Mouse (Mus musculus): Measurements from ENCODE around the gene Slc9a9.

Gene Slc9a9

DNA sequence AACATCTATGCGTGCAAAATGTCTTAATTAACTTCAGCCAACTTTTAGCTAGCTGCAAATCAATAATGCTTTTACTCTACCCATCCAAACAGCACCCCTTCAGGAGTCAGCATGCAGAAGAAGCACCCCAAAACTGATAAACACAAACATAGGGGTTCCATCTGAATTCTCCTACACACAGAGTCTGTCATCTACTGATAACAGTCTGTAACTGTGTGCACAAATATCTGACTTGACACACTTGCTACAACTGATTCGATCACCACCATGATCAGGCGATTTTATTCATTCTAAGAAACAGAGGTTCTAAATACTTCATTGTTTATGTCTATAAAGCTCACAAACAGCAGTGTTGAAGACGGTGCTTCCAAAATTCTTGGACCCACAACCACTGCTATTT lies 171.3 kb downstream of the Slc9a9 start:
- no peak for DNase-seq

DNA sequence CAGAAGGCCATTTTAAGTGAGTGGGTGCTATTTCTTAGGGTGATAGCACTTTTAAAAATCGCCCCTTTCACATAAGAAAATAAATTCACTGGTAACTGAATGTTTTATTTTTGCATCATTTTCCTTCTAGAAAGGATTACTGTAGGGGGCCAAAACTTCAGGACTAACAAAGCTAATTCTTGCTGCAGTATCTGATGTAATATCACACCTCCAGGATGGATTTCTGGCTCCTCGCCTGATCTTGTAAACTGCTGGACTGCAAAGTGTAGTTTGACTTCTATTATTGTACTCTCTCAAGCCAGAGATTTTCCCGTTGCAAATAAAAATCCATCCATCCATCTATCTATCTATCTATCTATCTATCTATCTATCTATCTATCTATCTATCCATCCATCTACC lies 174.5 kb downstream of the Slc9a9 start:
- no peak for DNase-seq

DNA sequence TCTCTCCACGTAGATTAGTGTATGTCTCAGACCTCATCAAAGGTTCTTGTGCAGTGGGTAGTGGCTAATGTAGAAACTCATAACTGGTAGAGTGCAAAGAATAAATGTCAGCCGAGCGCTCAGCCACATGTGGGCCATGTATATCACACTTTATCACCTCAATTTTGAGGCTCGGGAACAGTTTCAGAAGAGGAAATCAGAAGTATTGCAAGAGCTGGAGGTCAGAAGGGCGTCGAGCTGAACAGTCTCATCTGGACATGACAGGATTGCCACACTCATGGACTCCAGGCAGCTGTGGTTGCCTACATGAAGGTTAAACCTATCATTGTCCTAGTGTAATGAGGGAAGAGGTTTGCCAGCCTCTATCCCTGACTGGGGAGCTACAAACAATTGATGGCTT lies 177.9 kb downstream of the Slc9a9 start:
- DNase-seq: no peak

DNA sequence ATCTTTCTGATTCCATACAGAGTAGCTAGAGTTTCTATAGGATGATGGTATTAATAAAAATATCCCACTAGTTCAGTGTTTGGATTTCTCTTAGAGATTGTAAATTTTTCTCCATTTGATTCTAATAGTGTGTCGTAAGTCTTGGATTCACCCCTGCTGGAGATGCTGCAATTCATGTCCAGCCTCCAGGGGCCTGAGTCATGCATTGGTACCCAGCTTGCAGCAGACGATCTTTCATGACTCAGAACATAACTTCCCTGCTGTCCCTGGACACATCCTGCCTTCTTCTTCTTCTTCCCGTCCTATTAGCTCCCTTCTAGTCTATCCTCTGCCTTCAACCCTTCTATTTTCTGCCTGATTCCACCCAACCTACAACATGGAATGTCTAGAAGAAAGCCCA lies 181.8 kb downstream of the Slc9a9 start:
- DNase-seq: no peak

GRCm38 (mm10) chr9:94856093-94856492 lies 186.4 kb downstream of the Slc9a9 start:
- DNase-seq: no peak

- DNase-seq: no peak
Observed at GRCm38 (mm10) chr9:94868557-94868956, 198.8 kb downstream of the Slc9a9 start.

- DNase-seq: no peak
Observed at GRCm38 (mm10) chr9:94869023-94869799, 199.5 kb downstream of the Slc9a9 start.

DNA sequence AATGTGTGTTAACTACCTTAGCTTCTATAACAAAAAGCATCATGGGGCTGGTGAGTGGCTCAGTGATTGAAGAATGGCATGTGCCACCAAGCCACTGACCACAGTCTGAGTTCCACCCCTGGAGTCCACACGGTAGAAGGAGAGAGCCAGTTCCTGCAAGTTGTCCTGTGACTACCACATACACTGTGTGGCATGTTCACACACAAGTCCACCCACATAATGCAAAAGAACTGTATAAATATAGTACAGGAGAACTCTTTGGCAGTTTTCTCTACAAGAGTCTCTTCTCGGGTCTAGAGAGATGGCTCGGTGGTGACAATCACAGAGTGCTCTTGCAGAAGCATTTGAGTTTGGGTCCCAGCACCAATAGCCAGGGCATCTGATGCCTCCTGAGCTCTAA lies 212.8 kb downstream of the Slc9a9 start:
- DNase-seq: no peak

- DNase-seq: no peak
Observed at GRCm38 (mm10) chr9:94883435-94883834, 213.7 kb downstream of the Slc9a9 start.

DNA sequence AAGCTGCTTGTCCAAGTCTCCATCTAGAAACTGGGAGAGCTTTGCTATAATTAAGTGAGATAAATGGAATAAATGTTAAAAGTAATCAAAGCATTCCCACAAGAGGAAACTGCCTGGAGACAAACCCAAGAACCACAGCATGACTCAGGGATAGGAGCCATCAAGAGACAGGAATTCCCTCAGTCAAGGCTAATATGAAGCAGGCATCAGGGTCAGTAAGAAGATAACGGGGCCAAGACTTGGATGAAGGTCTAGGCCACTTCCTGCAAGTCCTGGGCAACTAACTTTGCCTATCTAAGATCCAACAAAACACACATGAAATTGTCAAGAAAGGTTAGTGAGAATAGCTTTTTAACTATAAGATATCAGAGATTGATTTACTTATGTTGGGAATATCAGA lies 215.4 kb downstream of the Slc9a9 start:
- DNase-seq: no peak

- DNase-seq: no peak
Observed at GRCm38 (mm10) chr9:94889647-94890046, 219.9 kb downstream of the Slc9a9 start.

DNA sequence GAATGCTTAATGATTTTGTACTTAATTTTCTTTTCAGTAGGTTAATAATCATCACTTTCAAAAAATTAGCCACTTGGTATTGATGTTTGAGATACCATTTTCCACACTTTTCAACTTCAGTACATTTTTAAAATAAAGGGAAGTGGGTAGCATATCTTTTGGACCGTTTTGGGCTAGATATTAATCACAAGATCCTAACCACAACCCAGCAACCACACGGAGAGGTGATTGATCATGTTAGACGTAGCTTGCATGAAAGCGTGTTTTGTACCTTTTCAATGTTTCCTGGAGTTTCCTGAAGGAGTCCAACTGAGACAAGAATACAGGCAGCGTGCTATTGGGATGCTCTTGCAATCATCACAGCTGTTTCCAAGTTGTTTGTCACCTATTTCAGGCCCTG lies 226.2 kb downstream of the Slc9a9 start:
- no peak for DNase-seq

DNA sequence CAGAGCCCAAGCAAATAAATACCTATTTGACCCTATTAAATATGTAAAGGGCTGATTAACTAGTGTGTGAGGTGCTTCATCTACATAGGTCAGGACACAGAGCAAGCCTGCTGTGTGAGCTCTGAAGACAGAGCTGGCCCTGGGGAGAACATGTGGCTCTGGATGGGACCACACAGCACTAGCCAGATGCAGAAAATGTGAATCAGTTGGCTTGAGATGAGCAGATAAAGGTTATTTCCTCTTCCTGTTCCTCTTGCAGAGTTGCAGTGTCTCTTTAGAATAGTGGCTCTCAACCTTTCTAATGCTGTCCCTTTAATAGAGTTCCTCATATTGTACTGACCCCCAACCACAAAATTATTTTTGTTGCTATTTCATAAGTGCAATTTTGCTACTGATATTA lies 234.5 kb downstream of the Slc9a9 start:
- no peak for DNase-seq

- DNase-seq: no peak
Observed at GRCm38 (mm10) chr9:94907020-94907610, 237.4 kb downstream of the Slc9a9 start.

GRCm38 (mm10) chr9:94912071-94912470 lies 242.4 kb downstream of the Slc9a9 start:
- no peak for DNase-seq

DNA sequence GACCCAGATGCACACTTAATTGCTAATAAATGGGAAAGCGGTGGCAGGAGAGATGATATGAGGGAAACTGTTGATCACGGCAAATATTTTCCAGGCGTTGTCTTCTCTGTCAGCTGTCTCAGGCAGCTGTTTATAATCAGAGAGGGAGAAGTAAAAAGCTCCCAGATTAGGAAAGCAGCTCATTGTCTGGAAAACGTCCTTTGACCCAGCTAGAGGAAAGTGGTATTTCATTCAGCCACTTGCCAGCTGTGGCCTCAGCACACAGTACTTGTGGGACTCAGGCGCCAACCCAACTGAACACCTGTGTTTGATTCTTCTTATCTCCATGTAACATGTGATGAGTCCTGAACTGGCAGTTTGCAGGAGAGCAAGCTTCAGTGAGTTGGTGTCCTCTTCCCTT lies 252.4 kb downstream of the Slc9a9 start:
- DNase-seq: no peak

DNA sequence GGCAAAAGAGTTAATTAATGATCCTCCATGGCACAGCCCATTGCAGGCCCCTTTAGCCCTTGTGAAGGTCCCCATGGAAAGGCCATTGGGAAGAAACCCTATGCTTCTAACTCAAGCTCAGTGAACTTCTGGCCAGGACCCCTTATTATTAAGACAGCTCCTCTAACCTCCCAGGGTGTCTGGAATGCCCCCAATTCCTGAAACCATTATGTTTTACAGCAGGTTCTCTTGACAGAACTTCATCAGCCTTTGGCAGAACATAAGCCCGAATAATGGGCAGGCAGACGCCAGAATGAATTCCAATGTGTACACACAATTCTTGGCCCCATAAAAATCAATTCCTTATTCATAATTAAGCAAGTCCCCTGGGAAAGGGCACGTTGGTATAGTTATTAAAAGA lies 256.1 kb downstream of the Slc9a9 start:
- no peak for DNase-seq

GRCm38 (mm10) chr9:94927101-94927500 lies 257.4 kb downstream of the Slc9a9 start:
- DNase-seq: peak; percentile 72

GRCm38 (mm10) chr9:94945569-94946135 lies 275.9 kb downstream of the Slc9a9 start:
- peak; percentile 44 for DNase-seq

DNA sequence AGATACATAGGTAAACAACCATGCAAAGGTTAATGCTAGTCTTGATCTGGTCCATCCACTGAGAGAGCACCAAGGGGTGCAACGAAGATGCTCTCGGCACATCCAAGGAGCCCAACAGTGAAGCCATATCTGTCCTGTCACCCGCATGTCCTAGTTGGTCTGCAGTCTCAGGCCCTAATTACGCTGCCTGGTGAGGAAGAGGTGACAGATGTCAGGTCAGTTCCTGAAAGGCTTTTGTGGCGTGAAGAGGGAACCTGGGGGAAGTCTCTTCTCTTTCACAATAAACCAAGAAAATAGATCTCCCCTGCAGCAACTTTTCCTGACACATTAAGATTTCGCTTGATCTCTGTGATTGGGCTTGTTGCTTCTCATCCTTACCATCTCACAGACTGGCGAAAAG lies 277.5 kb downstream of the Slc9a9 start:
- no peak for DNase-seq

- no peak for DNase-seq
Observed at GRCm38 (mm10) chr9:94950676-94951075, 281.0 kb downstream of the Slc9a9 start.

DNA sequence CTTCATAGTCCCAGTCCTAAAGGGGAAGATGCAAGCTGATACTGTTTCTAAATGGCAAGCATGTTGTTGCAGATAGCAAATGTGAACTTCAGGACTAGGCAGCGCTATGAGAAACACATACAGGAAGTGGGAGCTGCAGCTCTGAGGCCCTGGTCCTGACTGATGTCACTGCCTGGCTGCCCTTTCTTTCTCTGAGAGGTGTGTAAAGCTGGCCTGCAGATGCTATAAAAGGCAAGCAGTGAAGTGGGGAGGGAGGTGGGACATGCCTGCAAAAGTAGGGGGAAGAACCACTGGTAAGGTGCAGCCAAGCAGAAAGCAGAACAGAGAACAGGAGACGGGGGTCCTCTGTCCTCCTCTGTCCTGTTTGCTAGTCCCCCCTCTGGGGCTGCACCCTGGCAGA lies 285.9 kb downstream of the Slc9a9 start:
- DNase-seq: peak; percentile 46

DNA sequence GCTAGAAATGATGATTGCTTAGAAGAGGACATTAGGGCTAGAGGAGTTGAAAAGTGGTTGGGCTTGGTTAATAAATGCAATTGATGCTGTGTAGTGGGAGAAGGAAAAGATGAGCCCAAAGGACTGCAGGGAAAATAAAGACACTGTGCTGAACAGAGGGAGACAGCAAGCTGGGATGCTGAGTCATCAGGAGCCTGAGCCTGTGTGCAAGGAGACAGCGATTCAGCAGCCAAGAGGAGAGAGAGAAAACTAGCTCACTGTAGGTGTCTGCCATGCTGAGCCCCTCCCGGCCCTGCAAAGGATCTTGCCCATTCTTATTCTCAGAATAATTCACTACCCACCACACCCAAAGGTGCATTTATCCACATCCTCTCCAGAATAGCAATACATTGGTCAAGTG lies 288.7 kb downstream of the Slc9a9 start:
- no peak for DNase-seq

GRCm38 (mm10) chr9:94968596-94969120 lies 298.9 kb downstream of the Slc9a9 start:
- DNase-seq: no peak
